Mouse (Mus musculus): ENCODE measurements at regions not wholly inside any gene's neighbourhood (a gene's known extent, or its start where the extent isn't known, plus 50 kb on each side); places are given as distances from the start of the nearest gene placed in this dataset.

- no peak for DNase-seq
Measured at GRCm38 (mm10) chr7:40672348-40672747, 225.8 kb upstream of the Vstm2b start.

- no peak for DNase-seq
Measured at GRCm38 (mm10) chr7:40674397-40674796, 223.7 kb upstream of the Vstm2b start.

DNA sequence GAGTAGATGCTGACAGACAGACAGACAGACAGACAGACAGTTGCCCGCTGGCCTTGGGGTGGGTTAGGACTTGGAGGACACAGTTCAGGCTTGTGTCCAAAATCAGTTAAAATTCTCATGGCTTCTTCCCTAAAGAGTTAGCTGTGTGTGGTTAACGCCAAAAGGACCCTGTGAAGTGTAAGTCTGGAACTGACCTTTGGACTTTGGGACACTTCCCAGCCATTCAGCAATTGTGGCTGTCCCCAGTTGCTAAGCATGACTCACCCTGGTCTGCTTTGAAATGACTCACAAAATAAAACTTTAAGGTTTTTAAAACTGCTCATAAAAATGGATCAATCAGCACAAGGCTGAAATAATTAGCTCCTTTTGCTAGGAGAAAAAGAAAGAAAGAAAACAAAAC lies 220.5 kb upstream of the Vstm2b start:
- DNase-seq, result no peak

DNA sequence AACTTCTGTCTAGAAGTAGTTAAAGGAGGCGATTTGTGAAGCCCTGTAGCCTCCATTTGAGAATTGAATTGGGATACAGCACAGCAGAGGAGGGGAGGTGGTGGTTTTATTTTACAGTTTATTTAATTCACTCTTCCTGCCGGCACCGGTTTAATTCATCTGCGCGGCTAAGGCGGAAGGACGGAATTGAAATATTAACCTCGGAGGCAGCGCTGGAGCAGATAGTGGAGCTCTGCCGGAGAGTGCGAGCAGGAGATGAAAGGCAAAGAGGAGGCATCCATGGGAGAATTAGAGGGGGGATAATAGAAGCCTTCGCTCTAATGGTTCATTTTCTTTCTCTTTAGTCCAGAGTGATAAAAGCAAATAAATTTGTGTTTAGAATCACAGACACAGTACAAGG lies 217.6 kb upstream of the Vstm2b start:
- no peak for DNase-seq

- DNase-seq, result no peak
Measured at GRCm38 (mm10) chr7:40680993-40681392, 217.1 kb upstream of the Vstm2b start.

GRCm38 (mm10) chr7:40683176-40683575 lies 215.0 kb upstream of the Vstm2b start:
- no peak for DNase-seq

GRCm38 (mm10) chr7:40683641-40684040 lies 214.5 kb upstream of the Vstm2b start:
- no peak for DNase-seq

DNA sequence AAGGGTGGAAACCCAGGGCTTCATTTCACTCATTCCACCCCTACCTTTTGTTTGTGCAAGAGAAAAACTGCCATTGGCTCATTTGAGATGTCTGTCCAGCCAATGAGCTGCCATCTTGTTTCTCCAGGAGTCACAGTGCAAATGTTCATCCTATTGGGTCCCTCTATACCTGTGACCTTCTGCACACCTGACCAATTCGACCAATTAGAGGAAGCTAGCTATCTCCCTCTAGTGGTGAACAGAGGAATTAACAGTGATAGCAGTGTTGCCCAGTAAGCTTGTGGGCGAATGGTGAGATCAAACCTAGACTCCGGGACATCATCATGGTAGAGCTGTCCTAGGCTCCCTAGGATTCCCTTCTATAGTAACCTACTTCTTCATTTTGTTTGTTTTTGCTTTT lies 211.1 kb upstream of the Vstm2b start:
- no peak for DNase-seq

- DNase-seq, result no peak
Measured at GRCm38 (mm10) chr7:40688546-40688945, 209.6 kb upstream of the Vstm2b start.

DNA sequence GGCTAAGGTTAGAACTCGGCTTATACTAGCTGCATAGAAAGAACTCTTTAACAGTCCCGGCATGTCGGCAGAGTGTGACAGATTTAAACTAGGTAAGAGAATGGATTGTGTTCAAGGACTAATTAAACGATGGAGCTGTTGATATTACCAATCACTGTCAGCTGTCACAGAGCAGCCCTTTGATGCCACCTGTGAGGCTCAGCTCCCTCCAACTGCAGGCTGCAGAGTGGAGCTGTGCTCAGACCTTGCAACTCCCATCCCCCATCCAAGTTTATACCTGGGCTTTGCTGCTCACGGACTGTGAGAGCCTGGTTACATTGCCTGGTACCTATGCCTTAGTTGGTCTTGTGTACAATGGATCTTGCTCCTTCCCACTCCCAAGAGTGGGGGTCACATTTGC lies 204.4 kb upstream of the Vstm2b start:
- no peak for DNase-seq

DNA sequence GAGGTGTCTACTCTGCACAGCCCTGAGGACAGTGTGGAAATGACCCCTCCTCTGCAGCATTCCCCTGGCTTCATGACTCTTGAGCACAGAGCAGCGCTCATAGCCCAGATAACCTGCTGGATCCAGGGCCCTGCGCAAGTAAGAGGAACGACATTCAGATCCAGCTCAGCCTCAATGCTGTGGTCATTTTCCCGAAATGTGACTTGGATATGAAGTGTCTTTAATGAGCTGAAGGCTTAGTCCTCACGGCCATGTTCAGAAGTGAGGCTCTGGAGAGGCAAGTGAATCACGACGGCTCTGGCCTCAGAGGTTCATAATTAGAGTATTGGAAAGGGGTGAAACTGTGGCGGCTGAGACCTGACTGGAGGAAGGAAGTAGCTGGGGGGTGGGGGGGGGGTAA lies 200.6 kb upstream of the Vstm2b start:
- DNase-seq, result no peak

DNA sequence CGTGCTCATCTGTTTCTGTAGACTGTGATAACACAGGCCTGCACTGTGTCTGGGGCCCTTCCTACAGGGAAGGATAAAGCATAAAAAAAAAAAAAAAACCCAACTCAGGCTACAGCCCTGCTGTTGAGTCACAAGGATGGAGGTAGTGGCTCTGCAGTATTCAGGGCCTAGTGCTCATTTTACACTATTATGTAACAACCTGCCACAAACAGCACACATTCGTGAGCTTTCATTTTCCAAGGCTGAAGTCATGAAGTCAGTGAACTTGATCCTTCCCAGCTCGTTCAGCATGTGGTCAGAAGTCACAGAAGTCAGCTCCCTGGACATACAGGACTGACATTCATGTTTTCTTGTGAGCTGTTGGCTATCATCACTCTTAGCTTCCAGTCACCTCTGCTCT lies 199.8 kb upstream of the Vstm2b start:
- DNase-seq, result no peak

- DNase-seq, result no peak
Measured at GRCm38 (mm10) chr7:40699633-40700032, 198.5 kb upstream of the Vstm2b start.

DNA sequence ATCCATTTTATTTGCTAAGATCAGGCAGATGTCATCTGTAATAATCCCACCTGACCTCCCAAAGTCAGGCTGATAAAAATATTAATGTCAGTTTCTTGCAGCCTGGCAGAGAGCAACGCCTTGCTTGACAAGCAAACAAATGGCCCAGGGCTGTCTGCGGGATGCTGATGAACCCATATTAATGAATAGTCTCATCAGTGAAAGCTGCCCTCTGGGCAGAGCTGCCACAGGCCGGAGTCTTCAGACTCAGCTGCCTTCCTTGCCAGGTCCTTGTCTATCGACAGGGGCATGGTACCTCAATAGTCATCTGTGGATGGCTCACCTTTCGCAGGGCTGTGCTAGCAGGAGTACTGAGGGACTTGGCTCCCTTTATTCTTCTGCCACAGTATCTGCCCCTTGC lies 197.5 kb upstream of the Vstm2b start:
- DNase-seq, result no peak

DNA sequence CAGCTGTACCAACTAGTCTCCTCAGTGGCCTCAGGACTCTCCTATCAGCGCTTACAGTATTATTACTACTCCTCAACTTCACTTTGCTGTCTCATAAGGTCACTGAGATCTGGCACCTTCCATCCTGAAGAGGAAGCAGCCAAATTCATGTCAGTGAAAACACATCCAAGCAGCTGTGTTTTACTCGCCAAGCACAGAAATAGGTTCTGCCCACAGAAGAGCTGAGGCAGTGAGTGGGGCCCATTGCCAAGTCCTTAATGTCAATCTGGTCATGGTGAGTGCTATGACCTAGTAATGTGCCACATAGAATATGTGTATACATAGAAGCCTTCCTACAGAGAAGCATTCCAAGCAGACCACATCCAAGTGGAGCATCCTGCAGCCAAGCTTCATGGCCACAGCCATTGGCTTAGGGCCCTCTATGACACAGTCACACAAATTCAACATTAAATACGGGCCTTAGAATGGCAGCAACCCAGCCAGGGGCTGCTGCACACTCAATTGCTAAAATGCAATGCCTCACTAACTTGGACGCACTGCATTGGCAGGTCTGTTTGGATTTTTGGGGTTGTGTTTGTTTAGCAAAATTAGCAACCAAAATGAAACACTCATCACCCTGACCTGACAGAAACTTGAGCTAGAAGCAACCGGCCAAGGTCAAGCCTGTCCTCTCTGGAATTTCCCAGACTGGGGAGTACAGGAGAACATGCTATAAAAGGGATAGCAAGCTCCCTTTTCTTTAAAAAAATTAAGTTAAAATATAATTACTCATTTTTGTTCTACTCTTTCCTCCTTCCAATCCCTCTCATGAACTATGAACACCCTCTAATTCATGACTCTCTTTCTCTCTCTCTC lies 195.7 kb upstream of the Vstm2b start:
- DNase-seq, result no peak

GRCm38 (mm10) chr7:40708231-40708630 lies 189.9 kb upstream of the Vstm2b start:
- no peak for DNase-seq

DNA sequence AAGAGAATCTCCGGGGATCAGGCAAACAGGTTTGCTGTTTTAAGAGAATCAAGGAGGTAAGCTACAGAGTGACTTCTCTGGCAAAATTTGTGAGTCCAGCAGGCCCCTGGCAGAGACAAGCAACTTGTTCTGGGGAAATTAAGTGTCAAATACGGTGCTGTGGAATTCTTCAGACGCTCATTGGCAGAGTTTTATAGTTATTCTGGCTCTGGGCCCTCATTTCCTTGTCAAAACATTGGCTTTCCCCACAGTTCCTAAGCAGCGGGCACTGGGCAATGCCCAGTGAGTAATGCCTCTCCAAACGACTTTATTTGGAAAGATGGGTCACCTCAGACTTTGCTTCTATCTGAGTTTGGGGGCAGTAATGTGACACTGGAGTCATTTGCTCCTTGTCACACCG lies 180.1 kb upstream of the Vstm2b start:
- DNase-seq, result no peak

- no peak for DNase-seq
Measured at GRCm38 (mm10) chr7:40736971-40737468, 161.1 kb upstream of the Vstm2b start.

DNA sequence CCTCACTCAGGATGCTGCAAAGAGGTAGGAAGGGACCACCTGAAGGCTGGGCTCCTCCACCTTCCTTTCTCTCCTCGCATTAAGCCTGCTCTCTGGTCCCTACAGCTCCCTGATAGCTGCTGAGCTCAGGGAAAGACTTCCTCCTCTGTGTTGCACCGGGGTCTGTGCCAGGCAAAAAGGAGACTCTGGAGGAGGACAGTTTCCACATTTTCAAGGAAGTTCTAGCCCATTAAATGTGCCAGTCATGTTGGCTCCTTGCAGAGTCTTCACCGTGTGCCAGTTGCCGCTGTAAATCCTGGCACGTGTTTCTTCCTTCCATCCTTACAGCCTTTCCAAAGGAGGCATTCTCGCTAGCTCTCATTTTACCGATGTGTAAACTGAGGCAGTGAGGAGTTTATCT lies 160.6 kb upstream of the Vstm2b start:
- no peak for DNase-seq

DNA sequence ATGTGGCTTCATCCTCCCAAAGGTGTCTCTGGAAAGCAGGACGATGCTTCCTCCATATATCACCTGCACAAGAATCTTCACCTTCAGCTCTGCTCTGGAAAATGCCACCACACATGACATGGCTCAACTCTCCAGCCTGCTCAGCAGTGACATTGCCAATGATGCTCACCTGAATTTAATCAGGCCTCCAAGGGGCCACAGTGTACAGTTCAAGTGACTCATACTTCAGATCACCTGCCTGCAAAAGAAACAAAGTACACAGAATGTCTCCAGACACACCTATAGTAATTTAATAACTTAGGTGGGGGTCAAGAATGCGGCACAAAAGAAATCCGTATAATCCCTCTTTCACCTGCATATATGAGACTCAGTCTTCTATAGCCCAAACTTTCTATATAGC lies 160.0 kb upstream of the Vstm2b start:
- DNase-seq, result no peak

GRCm38 (mm10) chr7:40742553-40743151 lies 155.5 kb upstream of the Vstm2b start:
- no peak for DNase-seq

- DNase-seq, result no peak
Measured at GRCm38 (mm10) chr7:40751779-40752178, 146.3 kb upstream of the Vstm2b start.

- DNase-seq, result no peak
Measured at GRCm38 (mm10) chr7:40752195-40752594, 145.9 kb upstream of the Vstm2b start.

- no peak for DNase-seq
Measured at GRCm38 (mm10) chr7:40753490-40753889, 144.6 kb upstream of the Vstm2b start.

Data from cerebellum, postnatal 36 days (tissue).